Mouse (Mus musculus): ENCODE results near the gene Nes.

Gene Nes

DNA sequence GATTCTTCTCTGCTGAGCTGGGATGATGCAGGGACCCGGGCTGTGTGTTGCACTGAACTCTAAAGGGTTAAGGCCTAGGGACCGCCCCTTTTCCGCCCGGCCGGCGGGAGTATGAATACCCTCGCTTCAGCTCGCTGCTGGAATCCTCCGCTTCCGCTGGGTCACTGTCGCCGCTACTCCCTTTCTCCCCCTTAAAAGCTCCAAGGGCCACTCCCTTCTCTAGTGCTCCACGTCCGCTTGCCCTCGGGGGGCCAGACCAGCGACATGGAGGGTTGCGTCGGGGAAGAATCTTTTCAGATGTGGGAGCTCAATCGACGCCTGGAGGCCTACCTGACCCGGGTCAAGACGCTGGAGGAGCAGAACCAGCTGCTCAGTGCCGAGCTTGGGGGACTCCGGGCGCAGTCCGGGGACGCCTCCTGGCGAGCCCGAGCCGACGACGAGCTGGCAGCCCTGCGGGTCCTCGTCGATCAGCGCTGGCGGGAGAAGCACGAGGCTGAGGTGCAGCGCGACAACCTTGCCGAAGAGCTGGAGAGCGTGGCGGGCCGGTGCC lies at the start of gene Nes:
TSS of gene Nes (plus strand) at position 140 of the 550 bp plus-strand sequence.
- no peak for DNase-seq

DNA sequence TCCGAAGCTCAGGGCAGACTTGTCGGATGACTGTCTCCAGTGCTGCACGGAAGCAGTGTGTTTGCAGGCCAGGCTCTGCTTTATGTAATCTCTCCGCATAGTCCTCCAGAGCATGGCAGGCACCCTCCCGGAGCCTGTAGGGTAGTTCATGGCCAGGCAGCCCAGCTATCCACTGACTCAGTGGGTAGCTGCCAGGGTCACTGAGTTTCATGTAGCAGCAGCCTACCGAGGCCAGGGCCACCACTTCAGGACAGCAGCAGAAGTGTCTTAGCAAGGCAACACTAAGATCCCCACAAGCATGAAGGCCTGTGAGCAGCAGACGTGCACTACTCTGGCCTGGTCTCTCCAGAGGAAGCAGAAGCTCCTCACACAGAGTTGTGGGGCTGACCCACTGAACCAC lies 45.9 kb upstream of the Nes start:
- DNase-seq = no peak

DNA sequence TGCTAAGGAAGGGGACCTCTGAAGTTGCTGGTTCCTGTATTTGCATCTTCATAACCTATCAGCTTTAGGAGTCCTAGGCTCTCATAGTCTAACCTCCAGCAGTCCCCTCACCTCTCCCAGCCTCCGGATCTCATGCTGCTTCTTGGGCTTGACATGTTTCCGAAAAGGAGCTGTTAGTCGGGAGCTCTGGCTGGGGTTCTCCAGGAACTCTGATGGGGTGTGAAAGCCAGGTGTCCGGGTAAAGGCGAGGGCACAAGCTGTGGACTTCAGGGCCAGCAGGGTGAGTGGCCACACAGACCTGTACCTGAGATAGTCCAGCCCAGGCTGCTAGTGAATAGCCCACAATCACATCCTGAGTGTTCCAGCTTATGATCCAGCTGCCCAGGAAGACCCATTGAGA lies 43.4 kb upstream of the Nes start:
- DNase-seq = no peak

DNA sequence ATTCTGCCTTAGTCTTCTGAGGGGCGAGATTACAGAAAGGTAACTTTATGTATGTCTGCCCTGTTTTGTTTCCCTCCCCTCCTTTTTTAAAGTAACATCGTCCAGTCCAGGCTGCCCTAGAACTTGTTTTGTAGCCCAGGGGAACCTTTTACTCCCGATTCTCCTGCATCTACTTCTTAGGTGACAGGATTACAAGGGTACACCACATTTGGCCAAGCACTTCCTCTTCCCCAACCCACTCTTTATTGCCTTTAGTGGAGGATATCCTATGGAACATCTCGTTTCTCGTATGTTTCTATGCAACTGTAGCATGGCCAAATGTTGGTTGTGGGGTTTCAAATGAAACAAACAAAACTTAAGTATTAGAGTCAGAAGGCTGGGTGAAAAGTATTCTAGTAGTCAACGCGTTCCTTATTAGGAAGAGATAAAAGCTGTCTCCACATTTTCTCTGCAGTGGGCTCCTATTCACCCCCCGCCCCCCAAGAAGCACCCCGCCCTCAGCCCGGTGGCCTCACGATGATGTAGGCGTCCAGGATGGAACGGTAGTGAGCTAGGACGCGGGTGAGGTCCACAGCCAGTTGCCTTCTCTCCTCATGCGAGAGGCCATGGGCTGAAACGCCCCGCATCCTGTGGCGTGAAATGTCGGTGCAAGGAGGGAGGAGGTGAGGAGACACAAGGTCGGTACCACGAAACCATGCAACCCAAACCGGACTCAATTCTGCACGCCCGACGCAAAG lies 41.4 kb upstream of the Nes start:
- no peak for DNase-seq

DNA sequence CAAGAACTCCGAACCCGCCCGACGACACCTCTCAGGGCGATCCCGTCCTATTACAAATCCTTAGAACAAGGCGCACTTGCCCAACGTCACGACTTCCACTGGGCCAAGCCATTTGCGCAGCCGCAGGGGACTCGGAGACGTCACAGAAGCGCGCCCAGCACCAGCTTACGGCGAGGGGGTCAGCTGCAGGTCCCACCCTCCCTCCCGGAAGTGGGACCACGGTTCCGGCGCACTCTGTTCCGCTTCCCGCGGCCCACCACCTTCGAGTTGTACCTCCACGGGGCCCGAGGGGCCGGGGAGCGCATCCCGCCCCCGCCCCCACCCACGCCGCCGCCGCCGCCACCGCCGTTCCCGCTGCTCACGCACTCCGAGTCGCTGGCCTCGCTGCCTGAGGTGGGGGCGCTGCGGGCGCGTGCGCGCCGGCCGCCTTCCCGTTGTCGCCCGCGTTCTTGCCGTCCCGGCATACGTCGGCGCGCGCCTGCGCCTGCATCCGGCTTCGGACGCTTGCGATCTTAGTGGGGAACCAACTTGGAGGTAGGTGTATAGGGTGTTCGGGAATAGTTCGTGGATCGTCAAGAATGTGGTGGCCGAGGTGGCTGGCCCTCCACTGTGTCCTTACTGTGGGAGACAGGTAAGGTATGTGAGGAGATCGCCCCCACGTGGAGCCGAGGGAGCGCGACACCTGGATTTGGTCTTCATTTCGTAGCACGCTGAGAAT lies 40.6 kb upstream of the Nes start, which contains the start of the genes Isg20l2 and Rrnad1:
TSS of gene Isg20l2 (plus strand) at position 237 of the 718 bp plus-strand sequence.
TSS of gene Rrnad1 (minus strand) at position 640 of the 718 bp plus-strand sequence.
- peak; percentile 94 for DNase-seq

DNA sequence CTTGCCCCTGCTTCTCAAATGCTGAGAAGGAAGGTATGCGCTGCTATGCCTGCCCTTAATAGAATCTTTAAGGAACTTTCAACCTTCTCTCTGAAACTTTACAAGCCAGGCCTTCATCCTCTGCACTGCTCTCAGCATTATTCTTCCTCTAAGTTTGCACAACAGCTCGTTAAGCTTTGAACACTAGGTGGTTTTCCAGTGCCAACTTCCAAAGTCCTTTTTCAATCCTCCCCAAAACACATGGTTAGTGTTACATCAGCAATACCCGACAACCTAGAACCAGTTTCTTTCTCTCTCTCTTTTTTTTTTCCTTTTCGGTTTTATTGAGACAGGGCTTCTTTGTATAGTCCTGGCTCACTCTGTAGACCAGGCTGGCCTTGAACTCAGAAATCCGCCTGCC lies 36.9 kb upstream of the Nes start:
- no peak for DNase-seq

DNA sequence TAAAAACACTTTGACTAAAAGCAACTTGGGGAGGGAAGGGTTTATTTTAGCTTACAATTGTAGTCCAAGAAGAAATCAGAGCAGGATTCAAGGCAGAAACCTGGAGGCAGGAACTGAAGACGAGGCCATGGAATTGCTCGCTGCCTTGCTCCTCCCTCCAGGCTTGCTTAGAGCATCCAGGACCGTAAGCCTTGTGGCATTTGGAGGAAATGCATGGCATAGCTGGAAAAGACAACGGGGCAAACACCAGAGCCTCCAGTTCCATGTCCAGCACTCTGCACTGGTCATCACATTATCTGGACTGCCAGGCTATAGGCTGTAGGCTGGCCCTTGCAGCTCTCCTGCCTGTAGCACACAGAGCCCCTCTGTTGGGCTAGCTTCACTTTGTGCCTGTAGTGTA lies 36.4 kb upstream of the Nes start:
- DNase-seq = no peak

DNA sequence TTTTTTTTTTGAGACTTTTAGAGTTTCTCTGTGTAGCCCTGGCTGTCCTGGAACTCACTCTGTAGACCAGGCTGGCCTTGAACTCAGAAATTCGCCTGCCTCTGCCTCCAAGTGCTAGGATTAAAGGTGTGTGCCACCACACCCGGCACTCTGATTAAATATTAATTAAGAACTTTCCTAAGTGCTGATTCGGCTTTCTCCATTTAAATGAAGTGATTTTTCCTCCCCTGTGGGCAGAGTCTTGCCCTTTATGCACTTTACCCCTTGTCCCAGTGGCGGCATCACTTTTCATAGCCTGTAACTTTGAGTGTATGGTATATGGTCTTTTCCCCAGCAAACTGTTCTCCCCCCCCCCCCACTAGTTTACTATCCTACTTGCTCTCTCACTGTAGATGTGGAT lies 35.7 kb upstream of the Nes start:
- no peak for DNase-seq

DNA sequence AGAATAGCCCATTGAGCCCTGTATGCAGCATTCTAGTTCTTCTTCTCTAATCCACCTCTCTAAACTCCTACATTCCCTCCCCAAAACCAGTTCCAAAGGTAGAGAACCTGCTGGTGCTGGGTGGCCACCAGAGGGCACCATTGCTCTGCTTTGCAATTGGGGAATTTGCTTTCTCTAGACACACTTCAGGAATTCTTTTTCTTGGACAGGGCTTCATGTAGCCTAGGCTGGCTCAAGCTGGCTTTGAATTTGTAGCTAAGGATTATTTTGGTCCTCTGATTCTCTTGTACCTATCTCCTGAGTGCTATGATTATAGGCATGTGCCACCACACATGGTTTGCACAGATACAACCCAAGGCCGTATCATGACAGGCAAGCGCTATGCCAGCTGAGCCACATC lies 35.1 kb upstream of the Nes start:
- peak; percentile 65 for DNase-seq

DNA sequence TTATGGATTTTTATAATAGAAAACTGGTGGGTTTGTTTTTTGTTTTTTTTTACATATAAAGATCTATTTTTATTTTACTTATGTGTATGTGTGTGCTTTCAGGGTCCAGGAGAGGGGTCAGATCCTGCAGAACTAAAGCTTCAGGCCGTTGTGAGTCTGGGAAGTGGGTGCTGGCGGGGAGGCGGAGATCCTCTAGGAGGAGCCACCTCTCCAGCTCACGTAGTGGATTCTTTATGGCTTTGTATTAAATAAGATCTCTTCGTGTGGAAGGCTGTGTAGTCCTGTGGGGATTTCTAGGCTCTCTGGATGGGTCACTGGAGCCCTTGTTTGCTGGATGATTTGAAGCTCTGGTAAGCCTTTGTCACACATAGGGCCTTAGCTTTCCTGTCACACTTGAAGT lies 30.3 kb upstream of the Nes start:
- no peak for DNase-seq

DNA sequence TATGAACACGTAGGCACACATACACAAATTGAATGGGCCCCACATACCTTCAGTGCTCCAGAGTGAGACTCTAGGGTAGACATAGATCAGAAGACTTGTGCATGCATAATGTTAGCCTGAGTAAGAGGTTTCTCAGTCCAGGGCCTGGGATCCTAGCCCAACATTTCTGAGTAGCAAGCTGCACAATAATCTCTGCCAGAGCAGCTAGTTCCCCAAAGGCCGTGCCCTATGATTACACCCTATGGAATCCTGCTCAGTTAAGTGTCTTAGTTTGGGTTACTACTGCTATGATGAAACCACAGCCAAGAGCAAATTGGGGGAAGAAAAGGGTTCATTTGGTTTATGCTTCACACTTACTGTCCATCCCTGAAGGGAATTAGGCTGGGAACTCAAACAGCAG lies 28.4 kb upstream of the Nes start:
- DNase-seq = no peak

DNA sequence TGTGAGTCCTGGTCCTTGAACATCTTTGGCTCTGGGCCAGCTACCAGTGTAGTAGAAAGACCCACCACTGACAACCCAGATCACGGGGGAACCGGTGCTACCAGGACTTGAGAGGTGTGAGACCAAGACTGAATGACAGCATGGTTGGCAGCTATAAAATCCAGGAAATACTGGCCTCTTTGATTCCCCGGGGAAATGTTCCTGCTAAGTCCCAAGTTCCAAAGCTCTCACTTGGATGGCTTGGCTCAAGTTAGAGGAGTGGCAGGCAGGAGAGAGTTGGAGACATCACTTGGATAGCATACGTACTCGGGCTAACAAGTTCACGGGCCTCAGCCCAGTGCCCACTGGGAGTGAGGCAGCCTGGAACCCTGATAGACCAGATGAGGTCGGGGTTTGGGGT lies 27.3 kb upstream of the Nes start:
- DNase-seq = no peak

DNA sequence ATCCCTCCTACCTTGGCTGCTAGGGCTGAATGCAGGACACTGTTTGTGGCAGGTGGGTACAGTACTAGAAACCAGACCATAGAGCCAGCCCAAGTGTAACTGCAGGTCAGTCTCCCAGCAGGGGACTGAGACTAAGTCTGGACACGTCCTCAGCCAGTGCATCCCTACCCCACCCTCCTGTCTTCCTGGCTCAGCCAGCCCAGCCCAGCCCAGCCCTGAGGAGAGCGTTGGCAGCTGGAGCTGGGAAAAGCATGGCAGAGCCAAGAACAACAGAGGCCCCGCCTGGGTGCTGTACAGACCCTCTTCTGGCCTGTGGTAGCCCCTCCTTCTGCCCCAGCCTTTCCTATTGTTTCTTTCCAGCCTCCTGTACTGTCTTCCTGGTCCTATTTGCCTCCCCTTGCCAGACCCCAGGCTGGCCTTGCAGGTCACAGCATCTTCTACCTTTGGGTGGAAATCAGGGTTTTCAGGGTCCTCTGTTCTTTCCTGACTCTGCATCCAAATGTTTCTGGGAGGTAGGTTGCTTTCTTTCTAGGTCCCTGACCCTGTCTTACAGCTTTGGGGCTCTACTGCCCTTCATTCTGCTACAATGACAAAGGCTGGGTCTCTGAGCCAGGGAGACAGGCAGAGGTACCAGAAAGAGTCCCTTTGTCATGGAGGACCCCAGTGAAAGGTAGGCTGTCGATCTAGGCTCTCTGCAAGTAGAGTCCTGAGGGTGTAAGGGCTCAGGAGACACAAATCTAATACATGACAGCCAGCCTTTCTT lies 25.9 kb upstream of the Nes start:
- no peak for DNase-seq

DNA sequence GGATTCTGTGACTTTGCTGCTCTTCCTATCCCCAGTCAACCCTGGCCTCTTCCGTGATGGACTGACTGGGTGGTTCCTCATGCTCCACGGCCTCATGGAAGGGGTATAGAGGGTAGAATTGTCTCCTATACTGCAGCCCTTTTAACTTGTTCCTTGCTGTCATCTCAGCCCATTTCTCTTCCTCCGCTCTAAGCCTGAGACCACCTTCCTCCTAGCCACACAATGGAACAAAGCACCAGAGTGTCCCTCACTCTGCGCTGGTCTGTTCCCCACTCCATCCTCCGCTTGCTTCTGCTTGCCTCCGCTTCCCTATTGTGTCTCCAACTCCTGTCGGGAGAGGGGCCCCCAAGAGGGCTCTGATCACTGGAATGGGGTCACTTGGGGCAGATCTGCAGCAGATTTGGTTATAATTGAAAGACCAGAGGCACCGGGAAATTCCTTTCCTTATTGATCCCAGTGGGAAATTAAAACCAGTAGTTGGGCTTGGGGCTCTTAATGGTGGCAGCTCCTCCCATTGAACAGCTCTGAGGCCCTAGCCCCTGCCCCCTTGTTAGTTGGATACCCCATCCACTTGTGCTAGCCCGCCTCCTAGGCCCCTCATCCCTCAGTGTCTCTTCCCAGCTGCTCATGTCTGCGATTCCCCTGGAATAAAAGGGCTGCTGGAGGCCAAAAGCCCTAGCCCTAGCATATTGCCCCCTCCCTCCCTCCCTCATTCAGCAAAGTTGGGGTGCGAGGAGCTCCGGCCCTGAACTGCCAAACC lies 24.9 kb upstream of the Nes start:
- DNase-seq = no peak

DNA sequence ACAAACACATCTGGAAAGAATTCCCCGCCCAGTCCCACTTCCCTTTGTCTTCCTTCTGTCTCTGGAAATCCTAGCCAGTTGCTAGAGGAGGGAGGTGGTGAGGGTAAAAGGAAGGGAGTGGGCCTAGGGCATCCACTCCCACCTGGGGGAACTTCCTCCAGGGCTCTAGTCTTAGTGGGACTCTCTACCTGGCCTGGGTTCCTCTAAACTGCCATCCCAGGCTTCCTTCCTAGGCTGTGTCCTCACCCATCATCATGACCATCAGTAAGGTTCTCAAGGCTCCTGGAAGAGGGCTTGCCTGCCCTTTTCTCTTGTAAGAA lies 24.4 kb upstream of the Nes start:
- DNase-seq = no peak

DNA sequence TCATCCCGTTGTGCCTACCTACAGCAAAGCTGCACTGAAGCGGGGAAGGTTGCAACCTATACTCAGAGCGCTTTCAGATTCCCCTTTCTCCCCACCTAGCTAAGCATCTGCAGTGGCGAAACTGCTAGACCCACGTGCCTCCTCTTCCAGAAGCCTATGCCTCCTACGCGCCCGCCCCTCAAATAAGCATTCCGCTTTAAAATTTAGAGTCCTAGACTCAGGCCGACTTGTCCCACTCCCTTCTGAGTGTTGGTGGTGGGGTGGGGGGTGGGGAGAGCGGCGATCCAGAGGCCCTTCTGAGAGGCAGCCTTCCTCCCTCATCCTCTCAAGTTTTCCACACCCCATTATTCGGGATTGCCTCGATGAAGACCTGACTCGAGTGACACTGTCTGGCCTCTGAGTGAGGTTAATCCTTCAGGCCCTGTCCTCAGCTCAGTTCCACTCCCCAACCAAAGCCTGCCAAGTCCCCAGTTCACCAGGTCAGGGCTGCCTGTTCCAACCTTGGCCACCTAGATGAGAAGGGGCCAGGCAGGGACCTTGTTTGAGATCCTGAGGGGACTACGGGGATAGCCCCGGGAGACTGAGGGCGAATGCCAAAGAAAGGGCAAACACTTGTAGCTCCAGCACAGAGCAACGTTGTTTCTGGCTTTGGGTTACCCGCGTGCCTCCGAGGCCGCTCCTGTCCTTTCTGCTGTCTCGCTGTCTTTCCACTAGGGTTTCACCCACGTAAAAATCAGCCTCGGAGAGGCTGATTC lies 23.6 kb upstream of the Nes start:
- DNase-seq = no peak

DNA sequence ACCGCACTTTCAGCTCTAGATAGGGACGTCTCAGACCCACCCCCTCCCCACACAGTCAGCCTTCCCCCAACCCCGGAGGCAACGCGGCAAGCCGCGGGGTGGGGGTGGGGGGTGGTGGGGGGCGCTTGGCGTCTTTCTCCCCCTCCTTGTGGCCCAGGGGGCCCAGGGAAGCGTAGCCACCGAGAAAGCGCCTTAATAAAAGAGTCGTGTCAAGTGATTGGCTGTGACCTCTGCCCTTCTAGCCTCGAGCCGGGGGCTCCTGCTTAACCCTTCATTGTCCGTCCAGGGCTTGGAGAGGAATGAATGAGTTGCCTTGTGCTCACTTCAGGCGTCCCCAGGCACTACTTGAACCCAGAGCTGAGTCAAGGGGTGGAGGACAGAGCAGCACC lies 23.1 kb upstream of the Nes start:
- DNase-seq = no peak

DNA sequence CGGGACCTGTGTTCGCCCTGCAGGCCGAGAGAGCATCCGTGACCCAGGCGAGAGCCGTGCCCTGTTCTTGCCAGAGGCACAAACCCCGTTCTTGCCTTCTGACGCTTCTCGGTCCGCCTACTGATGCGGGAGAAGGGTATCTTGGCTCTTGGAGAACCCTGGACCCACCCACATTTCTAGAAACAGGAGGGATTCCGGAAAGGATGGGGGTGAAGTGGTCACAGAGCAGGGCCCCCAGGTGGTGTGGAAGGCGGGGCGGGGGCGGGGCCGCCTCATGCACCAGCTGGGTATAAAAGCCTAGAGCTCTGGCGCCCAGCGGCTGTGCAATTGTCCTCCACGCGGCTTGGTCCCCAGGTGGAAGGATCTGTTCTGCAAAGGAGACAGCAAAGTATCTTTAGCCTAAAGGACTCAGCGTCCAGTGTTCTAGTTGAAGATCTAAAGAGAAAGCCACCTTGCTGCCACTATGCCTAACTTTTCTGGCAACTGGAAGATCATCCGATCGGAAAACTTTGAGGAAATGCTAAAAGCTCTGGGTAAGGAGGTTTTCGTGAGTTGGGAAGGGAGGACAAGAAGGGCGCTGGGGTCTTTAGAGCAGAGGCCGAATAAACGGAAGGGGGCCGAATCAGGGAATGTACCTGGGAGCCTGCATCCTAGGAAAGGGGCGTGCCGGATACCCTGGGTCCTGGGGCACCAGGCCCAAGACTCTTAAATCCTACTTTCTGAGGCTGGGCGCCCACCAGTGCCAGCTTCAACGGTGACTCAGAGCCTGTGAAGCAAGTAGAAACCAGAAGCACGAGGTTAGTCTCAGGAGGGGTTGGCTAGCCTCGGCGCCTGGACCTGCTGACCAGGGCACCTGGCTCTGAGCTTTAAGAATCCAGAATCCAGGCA lies 22.3 kb upstream of the Nes start, which contains the start of gene Crabp2:
TSS of gene Crabp2 (plus strand) at position 289 of the 888 bp plus-strand sequence.
- DNase-seq = no peak

DNA sequence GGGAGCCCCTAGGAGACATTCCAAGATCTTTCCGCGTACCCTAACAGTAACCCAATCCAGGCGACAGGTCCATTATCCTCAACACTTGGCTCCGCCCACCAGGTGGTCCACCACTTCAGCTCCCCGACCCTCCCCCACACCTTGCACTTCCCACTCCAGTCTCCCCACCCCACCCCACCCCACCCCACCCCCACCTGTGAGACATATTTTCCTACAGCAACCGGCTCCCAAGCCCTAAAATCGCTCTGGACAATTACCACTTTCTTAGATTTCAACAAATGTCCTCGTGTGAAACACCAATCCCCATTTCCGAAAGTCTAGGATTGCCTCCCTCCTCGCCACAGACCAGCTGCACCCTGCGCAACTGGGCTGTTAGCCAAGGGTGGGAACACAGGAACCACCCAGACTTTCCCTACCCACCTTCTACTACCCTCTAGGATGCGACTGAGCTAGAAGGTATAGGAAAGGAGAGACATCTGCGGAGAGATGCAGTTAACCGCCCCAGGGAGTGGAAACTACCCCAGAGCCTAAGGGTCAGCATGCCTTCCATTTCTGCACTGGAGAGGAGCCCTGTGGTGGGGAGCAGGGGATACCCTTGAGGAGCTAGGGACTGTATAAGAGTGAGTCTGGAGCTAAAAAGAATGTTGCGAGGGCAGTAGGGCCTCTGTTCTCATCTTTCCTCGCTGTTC lies 21.5 kb upstream of the Nes start:
- no peak for DNase-seq

DNA sequence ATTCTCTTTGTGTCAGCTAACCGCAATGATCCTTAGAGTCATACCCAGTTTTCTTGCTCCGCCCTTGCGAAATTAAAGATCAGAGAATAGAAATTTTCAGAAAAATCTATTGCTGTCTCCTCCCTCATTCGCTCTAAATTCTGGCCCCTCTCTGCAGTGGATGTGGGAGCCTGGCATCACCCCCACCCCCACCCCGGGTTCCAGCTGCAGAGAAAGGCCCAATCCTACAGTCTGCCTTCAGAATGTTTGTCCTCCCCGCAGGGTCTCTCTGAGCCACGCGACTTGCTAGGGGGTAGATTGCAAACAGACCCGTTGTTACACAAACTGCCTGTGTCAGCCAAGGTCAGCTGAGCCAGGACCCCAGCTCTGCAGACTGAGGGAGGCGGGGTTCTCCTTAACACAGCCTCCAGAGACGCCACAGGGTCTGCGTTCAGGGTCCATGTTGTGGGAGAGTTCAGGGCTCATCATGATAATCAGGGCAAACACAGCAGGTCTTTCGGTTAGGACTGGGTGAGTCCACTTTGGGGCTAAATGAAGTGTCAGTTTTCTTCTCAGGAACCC lies 20.8 kb upstream of the Nes start:
- no peak for DNase-seq

All from cerebellum, adult 11 months (tissue).